19 mouse cellular contexts compared by ENCODE assay signal in the genomic region with DNA sequence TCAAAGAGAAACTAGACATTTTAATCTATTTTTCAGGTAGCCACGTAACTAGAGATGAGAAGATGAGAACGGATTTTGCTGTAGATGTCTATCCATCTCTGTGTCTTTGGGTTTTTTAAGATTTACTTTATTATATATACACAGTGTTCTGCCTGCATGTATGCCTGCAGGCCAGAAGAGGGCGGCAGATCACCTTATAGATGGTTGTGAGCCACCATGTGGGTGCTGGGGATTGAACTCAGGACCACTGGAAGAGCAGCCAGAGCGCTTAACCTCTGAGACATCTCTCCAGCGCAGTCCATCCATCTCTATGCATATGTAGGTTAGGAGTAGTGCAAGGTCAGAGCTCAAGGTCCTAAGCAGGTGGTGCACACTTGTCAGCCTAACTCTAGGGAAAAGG. TPM values are rescaled to one million over a fixed set of nuclear protein-coding genes. Genes with fewer than 3 reads are reported as not detected.
DNase-seq lines count a peak whose midpoint lies in the region; ATAC-seq and TF ChIP-seq lines count a peak whose summit lies in the region.
"Had no signal": no experiment of that assay in that cellular context is flagged by ENCODE, and none has a peak within 500 bp of the region (broad histone marks: within the 10 kb centered on the region; RNA-seq: fewer than 3 reads in every experiment).

No protein-coding gene starts in this region.

- H3K4me3 ChIP-seq in kidney, adult 2 months (ENCODE audit: insufficient read depth, low read depth, low read length) = no peak overlapping the region
- no peak overlapping the region for H3K4me3 ChIP-seq in kidney, embryonic 15.5 days (replicated peaks)
- no peak overlapping the region for H3K4me3 ChIP-seq in bone marrow macrophage, adult 2 months (ENCODE audit: insufficient read depth, low read length)
- H3K4me3 ChIP-seq: forebrain, embryonic 15.5 days had no signal

- 0 out of 2 replicates have a peak, but pooled peaks cover 3% of the 10 kb centered on the region for H3K4me1 ChIP-seq in kidney, adult 2 months (ENCODE audit: control insufficient read depth, insufficient read depth, low read length)
- H3K4me1 ChIP-seq in kidney, embryonic 15.5 days = peaks cover 12% of the 10 kb centered on the region
- peaks cover 2% of the 10 kb centered on the region; the same call in 1 of the 2 replicates for H3K4me1 ChIP-seq in bone marrow macrophage, adult 2 months (ENCODE audit: control insufficient read depth, insufficient read depth, low read length)
- H3K4me1 ChIP-seq: forebrain, embryonic 15.5 days had no signal

- H3K9me3 ChIP-seq in kidney, embryonic 15.5 days (replicated peaks) = no peaks in the 10 kb centered on the region
- H3K9me3 ChIP-seq: embryonic facial prominence, embryonic 13.5 days; forebrain, embryonic 15.5 days; limb, embryonic 13.5 days had no signal

- no peaks in the 10 kb centered on the region for H3K36me3 ChIP-seq in kidney, adult 2 months (ENCODE audit: control insufficient read depth, insufficient read depth, low read length)
- H3K36me3 ChIP-seq in kidney, embryonic 15.5 days = no peaks in the 10 kb centered on the region
- H3K36me3 ChIP-seq: embryonic facial prominence, embryonic 13.5 days; forebrain, embryonic 15.5 days; limb, embryonic 13.5 days had no signal

- TF ChIP-seq CTCF in kidney, adult 2 months (conservative IDR thresholded peaks at IDR 0.05; ENCODE audit: insufficient read depth, insufficient read length, low read depth, low read length) = peak; percentile 18; the same call in 1 of the 2 replicates
- peak; percentile 33; the same call in 1 of the 2 replicates for TF ChIP-seq CTCF in bone marrow macrophage, adult 2 months (IDR thresholded peaks at IDR 0.05; ENCODE audit: low read depth, low read length)

- no peak for ATAC-seq in kidney, embryonic 15.5 days (replicated peaks; ENCODE audit: low FRiP score)
- ATAC-seq: forebrain, embryonic 15.5 days; intestine, embryonic 16.5 days had no signal

- no peak overlapping the region for H3K9ac ChIP-seq in kidney, embryonic 15.5 days
- H3K9ac ChIP-seq: forebrain, embryonic 15.5 days; limb, embryonic 13.5 days had no signal

- H3K27ac ChIP-seq in kidney, adult 2 months (ENCODE audit: insufficient read depth, low read depth, low read length) = no peak overlapping the region
- no peak overlapping the region for H3K27ac ChIP-seq in kidney, embryonic 15.5 days
- H3K27ac ChIP-seq in bone marrow macrophage, adult 2 months (ENCODE audit: insufficient read depth, low read depth, low read length) = no peak overlapping the region
- H3K27ac ChIP-seq: embryonic facial prominence, embryonic 13.5 days; forebrain, embryonic 15.5 days; limb, embryonic 13.5 days had no signal

- TF ChIP-seq POLR2A in kidney, adult 2 months (IDR thresholded peaks at IDR 0.05; ENCODE audit: low read depth, low read length) = no peak
- TF ChIP-seq POLR2A in bone marrow macrophage, adult 2 months (IDR thresholded peaks at IDR 0.05; ENCODE audit: borderline replicate concordance, low read depth, low read length) = no peak

- no peak for DNase-seq in kidney, adult 2 months
- peak; percentile 61 for DNase-seq in thymus, postnatal 4 days
- no peak for DNase-seq in thymus, postnatal 10 days (ENCODE audit: low spot score in 2 of 2)
- no peak for DNase-seq in cerebellum, postnatal 25 days
- DNase-seq in adrenal gland, postnatal 25 days = no peak
- DNase-seq: adrenal gland, postnatal 36 days; cerebellum, adult 9-10 months; gastrocnemius, postnatal 25 days; heart, postnatal 36 days; spleen, adult 18-20 months had no signal

- H3K4me2 ChIP-seq in kidney, embryonic 15.5 days = no peak overlapping the region; the same call in 1 of the 2 replicates
- H3K4me2 ChIP-seq: forebrain, embryonic 15.5 days; midbrain, embryonic 11.5 days had no signal

- 83% methylated on average over 5 of the region's 5 CpGs for WGBS in kidney, adult 2 months
- 81% methylated on average over 5 of the region's 5 CpGs for WGBS in kidney, embryonic 15.5 days

- H3K27me3 ChIP-seq in kidney, adult 2 months (replicated peaks; ENCODE audit: control insufficient read depth, insufficient read depth, low read length) = no peaks in the 10 kb centered on the region
- H3K27me3 ChIP-seq in kidney, embryonic 15.5 days = no peaks in the 10 kb centered on the region
- H3K27me3 ChIP-seq: forebrain, embryonic 15.5 days had no signal

RNA-seq across cellular contexts. Expression of gene Pim1, which starts 13.1 kb away (rescaled TPM):
- 16.0 and 18.8 TPM in 2 replicates for polyA plus RNA-seq in kidney, adult 2 months (2012; rRNA removed)
- 17.8 and 17.9 TPM in 2 replicates for polyA plus RNA-seq in kidney, embryonic 15.5 days (2015; fragmentation: Nextera tagmentation; extraction: Ambion mirVana)
- polyA plus RNA-seq in bone marrow macrophage, adult 2 months (2012; ENCODE audit: insufficient read depth, insufficient read length, missing spikeins) = 84.5 and 85.2 TPM in 2 replicates
- total RNA-seq in adrenal gland, postnatal 25 days (2021) = 88.8 and 160 TPM in 2 replicates

RNA-seq across cellular contexts. Expression of gene Gm17657, which starts 45.7 kb away (rescaled TPM):
- not detected in 2 replicates for polyA plus RNA-seq in kidney, adult 2 months (2012; rRNA removed)
- polyA plus RNA-seq in kidney, embryonic 15.5 days (2015; fragmentation: Nextera tagmentation; extraction: Ambion mirVana) = not detected in 2 replicates
- not detected in 2 replicates for polyA plus RNA-seq in bone marrow macrophage, adult 2 months (2012; ENCODE audit: insufficient read depth, insufficient read length, missing spikeins)
- not detected in 2 replicates for total RNA-seq in adrenal gland, postnatal 25 days (2021)
- total RNA-seq: adrenal gland, postnatal 36 days; gastrocnemius, postnatal 25 days; heart, postnatal 36 days; layer of hippocampus, postnatal 25 days had no signal
- polyA plus RNA-seq: embryonic facial prominence, embryonic 13.5 days; forebrain, embryonic 15.5 days; intestine, embryonic 16.5 days; limb, embryonic 13.5 days; midbrain, embryonic 11.5 days; neural tube, embryonic 11.5 days had no signal

RNA-seq across cellular contexts. Expression of gene Tbc1d22b, which starts 45.9 kb away (rescaled TPM):
- 30.0 and 34.5 TPM in 2 replicates for polyA plus RNA-seq in kidney, adult 2 months (2012; rRNA removed)
- polyA plus RNA-seq in kidney, embryonic 15.5 days (2015; fragmentation: Nextera tagmentation; extraction: Ambion mirVana) = 16.7 and 19.3 TPM in 2 replicates
- 10.3 and 10.8 TPM in 2 replicates for polyA plus RNA-seq in bone marrow macrophage, adult 2 months (2012; ENCODE audit: insufficient read depth, insufficient read length, missing spikeins)
- 28.4 and 30.7 TPM in 2 replicates for total RNA-seq in adrenal gland, postnatal 25 days (2021)

RNA-seq across cellular contexts. Expression of gene Tmem217, which starts 48.5 kb away (rescaled TPM):
- polyA plus RNA-seq in kidney, adult 2 months (2012; rRNA removed) = 1.3 and 1.7 TPM in 2 replicates
- 0.80 and 1.2 TPM in 2 replicates for polyA plus RNA-seq in kidney, embryonic 15.5 days (2015; fragmentation: Nextera tagmentation; extraction: Ambion mirVana)
- polyA plus RNA-seq in bone marrow macrophage, adult 2 months (2012; ENCODE audit: insufficient read depth, insufficient read length, missing spikeins) = not detected in 2 replicates
- total RNA-seq in adrenal gland, postnatal 25 days (2021) = 0.36 TPM in 1 of 2 replicates, not detected in the other
- total RNA-seq: adrenal gland, postnatal 36 days; gastrocnemius, postnatal 25 days; heart, postnatal 36 days had no signal
